Mouse (Mus musculus) heart, postnatal 36 days (tissue): ENCODE results near the gene Camk1d. TPM values are rescaled to one million over a fixed set of nuclear protein-coding genes. Genes with fewer than 3 reads are reported as not detected.
A peak's percentile ranks its signal among the peaks of the same experiment; 100 is the strongest.

Experiments used
- DNase-seq, 2 experiments: peaks; one replicate each; pipeline ENCODE4 v3.0.0; 2021 to 2022
- intact Hi-C: fragments of 180-260 bp; cut with DNase I; formaldehyde crosslinking; loops from one replicate; pipeline ENCODE4 v1.15.1; 2025
- total RNA-seq, 2 experiments: library from RNA; stranded (reverse); gene quantifications; 2 replicates each; pipeline ENCODE4 v1.2.3; 2021

Gene Camk1d
- total RNA-seq, 2 experiments from 2014 or later = 3.6 to 5.2 TPM

GRCm38 (mm10) chr2:5713325-5714210, 747 bp downstream of the Camk1d start:
- peak; percentile 29 to 41 for DNase-seq
- intact Hi-C loops = no loop called here

- no peak for DNase-seq
- intact Hi-C loops = no loop called here
Measured at GRCm38 (mm10) chr2:5712255-5712654, 2.1 kb downstream of the Camk1d start.

GRCm38 (mm10) chr2:5709911-5710310, 4.4 kb downstream of the Camk1d start:
- DNase-seq = no peak
- intact Hi-C loops = no loop called here

GRCm38 (mm10) chr2:5707871-5708733, 6.2 kb downstream of the Camk1d start:
- intact Hi-C loops = no loop called here
- no peak for DNase-seq

GRCm38 (mm10) chr2:5706618-5707017, 7.7 kb downstream of the Camk1d start:
- intact Hi-C loops = no loop called here
- peak in 1 of 2 experiments; percentile 21 for DNase-seq

GRCm38 (mm10) chr2:5702370-5702769, 11.9 kb downstream of the Camk1d start:
- no peak for DNase-seq
- intact Hi-C loops = no loop called here

GRCm38 (mm10) chr2:5700931-5701330, 13.4 kb downstream of the Camk1d start:
- no peak for DNase-seq

GRCm38 (mm10) chr2:5698451-5698850, 15.9 kb downstream of the Camk1d start:
- intact Hi-C loops = no loop called here
- no peak for DNase-seq

More at GRCm38 (mm10) chr2:5700931-5701330, 13.4 kb downstream of the Camk1d start:
- intact Hi-C loops = no loop called here

GRCm38 (mm10) chr2:5694094-5694493, 20.2 kb downstream of the Camk1d start:
- intact Hi-C loops = no loop called here
- no peak for DNase-seq

- intact Hi-C loops = no loop called here
- DNase-seq = no peak
Measured at GRCm38 (mm10) chr2:5691729-5692128, 22.6 kb downstream of the Camk1d start.

- DNase-seq = no peak
- intact Hi-C loops = no loop called here
Measured at GRCm38 (mm10) chr2:5683366-5683765, 30.9 kb downstream of the Camk1d start.

GRCm38 (mm10) chr2:5681909-5682308, 32.4 kb downstream of the Camk1d start:
- intact Hi-C loops = no loop called here
- no peak for DNase-seq

- intact Hi-C loops = no loop called here
- no peak for DNase-seq
Measured at GRCm38 (mm10) chr2:5681302-5681701, 33.0 kb downstream of the Camk1d start.

GRCm38 (mm10) chr2:5679055-5679454, 35.3 kb downstream of the Camk1d start:
- intact Hi-C loops = no loop called here

GRCm38 (mm10) chr2:5677472-5677871, 36.8 kb downstream of the Camk1d start:
- intact Hi-C loops = no loop called here

More at GRCm38 (mm10) chr2:5679055-5679454, 35.3 kb downstream of the Camk1d start:
- no peak for DNase-seq

GRCm38 (mm10) chr2:5676786-5677185, 37.5 kb downstream of the Camk1d start:
- intact Hi-C loops = no loop called here
- DNase-seq = no peak

More at GRCm38 (mm10) chr2:5677472-5677871, 36.8 kb downstream of the Camk1d start:
- no peak for DNase-seq

GRCm38 (mm10) chr2:5676143-5676483, 38.2 kb downstream of the Camk1d start:
- intact Hi-C loops = no loop called here
- DNase-seq = no peak

GRCm38 (mm10) chr2:5675431-5676142, 38.7 kb downstream of the Camk1d start:
- intact Hi-C loops = no loop called here
- DNase-seq = no peak

GRCm38 (mm10) chr2:5674512-5674911, 39.8 kb downstream of the Camk1d start:
- no peak for DNase-seq
- intact Hi-C loops = no loop called here

GRCm38 (mm10) chr2:5673816-5674215, 40.5 kb downstream of the Camk1d start:
- intact Hi-C loops = no loop called here
- no peak for DNase-seq
